Mouse (Mus musculus) naive thymus-derived CD4-positive, alpha-beta T cell, adult 5 months (primary cell): Measurements from ENCODE around the gene Myo1e. TPM values are rescaled to one million over a fixed set of nuclear protein-coding genes. Genes with fewer than 3 reads are reported as not detected.

Experiments
- polyA plus RNA-seq: library from polyadenylated mRNA; unstranded; fragments of 100-300 nt; shearing (Covaris generic); gene quantifications from one replicate; pipeline ENCODE4 v1.2.1, GENCODE M21; 2017

The Myo1e gene
- 1.3 TPM for polyA plus RNA-seq

DNA sequence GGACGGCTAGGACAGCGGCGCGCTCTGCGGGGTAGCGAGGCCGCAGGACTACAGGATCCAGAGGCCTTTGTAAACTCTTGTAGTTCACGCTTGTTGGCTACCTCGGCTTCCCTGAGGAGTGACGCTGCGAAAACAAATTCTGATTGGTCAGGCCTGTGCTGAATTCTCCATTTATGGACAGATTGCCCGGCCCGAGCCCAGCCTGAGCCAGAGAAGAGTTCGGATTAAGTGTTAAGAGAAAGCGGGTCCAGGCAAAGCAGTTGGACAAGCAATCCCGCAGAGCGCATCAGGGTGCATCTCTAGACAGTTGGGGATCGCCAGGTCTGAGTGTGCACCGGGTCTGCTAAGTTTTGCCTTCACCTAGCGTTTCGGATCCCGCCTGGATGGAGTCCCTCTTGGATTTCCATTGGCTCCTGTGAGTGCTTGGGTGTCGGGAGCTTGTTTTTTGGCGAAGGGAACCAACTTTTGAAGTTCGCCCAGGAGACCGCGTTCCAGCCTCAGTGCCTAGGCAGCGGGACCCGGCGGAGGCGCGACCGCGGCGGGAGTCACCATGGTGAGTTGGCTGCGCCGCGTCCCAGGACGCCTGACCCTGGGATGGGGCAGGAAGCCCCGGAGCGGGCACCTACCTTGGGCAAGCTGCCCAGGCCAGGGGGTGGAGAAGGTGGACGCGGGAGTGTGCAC is at the start of gene Myo1e:
Gene Myo1e (plus strand): TSS at position 200 of the 681 bp plus-strand sequence.

DNA sequence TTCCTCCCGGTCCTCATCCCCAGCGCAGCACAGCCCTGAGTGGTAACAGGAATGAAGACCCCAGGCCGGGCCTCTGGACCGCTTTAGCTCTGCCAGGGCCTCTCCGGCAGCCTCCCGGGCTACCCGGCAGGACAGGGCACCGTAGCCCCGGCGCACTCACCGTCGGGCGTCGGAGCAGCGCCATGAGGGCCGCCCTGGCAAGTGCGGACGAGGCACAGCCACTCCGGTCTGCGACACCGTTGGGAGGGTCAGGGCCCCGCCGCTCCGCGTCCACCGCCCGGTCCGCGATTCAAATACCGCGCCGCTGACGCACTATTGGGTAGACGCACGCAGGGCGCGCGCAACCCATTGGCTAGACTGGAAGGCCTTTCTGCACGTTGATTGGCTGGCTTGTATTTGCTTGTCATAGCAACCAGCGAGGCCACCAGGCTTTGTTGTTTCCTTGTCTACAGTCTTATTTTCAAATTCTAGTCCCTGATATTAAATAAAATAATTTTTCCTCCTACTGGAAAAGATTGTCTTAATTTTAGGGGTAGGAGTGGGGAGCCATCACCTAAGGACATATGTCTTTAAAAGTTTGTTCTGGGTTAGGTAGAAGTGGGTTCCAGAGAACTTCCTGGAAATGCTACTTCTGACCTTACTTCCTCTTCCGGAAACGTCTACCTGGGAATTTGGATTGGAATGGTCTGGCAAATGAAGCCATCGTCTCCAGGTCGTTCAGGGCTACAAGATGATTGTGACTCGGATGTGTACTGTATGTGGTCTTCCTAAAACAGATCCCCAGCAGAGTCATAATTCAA is 214.3 kb downstream of the Myo1e start, which contains the start of gene Ccnb2:
Gene Ccnb2 (minus strand): TSS at position 291 of the 800 bp plus-strand sequence.

Other genes starting within 250 kb of the Myo1e start
- gene Bnip2, start 217.9 kb upstream of the Myo1e start, polyA plus RNA-seq: 77.5 TPM
- gene Gtf2a2, start 194.8 kb upstream of the Myo1e start, polyA plus RNA-seq: 134 TPM
- 0.07 TPM for gene Gcnt3, start 169.3 kb upstream of the Myo1e start, polyA plus RNA-seq
- not detected for gene Fam81a, start 64.8 kb upstream of the Myo1e start, polyA plus RNA-seq
- 0.30 TPM for gene Ccnb2, start 214.2 kb downstream of the Myo1e start, polyA plus RNA-seq